Mouse (Mus musculus): ENCODE measurements around the gene Aicda. TPM values are rescaled to one million over a fixed set of nuclear protein-coding genes. Genes with fewer than 3 reads are reported as not detected.

The Aicda gene
- polyA plus RNA-seq, 1 experiment = not detected

GRCm38 (mm10) chr6:122591027-122591758 lies 37.6 kb downstream of the Aicda start:
- TF ChIP-seq USF1 (IDR thresholded peaks at IDR 0.05; ENCODE audit: low read depth) (no peak), REST (IDR thresholded peaks at IDR 0.05; ENCODE audit: insufficient read depth, insufficient read length) (no peak), SRF (IDR thresholded peaks at IDR 0.05; ENCODE audit: control insufficient read depth, insufficient read length, low read depth) (no peak)
- Histone ChIP-seq H3K27me3 (ENCODE audit: control insufficient read depth, insufficient read depth, insufficient read length) (no peaks in the 10 kb centered on the region), H3K4me2 (ENCODE audit: low read depth) (no peak overlapping the region), H3K79me2 (ENCODE audit: control insufficient read depth, insufficient read depth) (no peaks in the 10 kb centered on the region), H3K4me3 (no peak overlapping the region), H3K36me3 (ENCODE audit: control insufficient read depth, insufficient read depth) (peaks cover 5% of the 10 kb centered on the region), H3ac (ENCODE audit: control insufficient read depth, insufficient read length) (no peak overlapping the region)

- no peaks in the 10 kb centered on the region for H3K79me2 ChIP-seq (ENCODE audit: control insufficient read depth, insufficient read depth)
Observed at GRCm38 (mm10) chr6:122592905-122593304, 39.3 kb downstream of the Aicda start.

GRCm38 (mm10) chr6:122595637-122596036 lies 42.0 kb downstream of the Aicda start:
- Histone ChIP-seq H3K36me3 (ENCODE audit: control insufficient read depth, insufficient read depth) (peaks cover 12% of the 10 kb centered on the region), H3ac (ENCODE audit: control insufficient read depth, insufficient read length) (no peak overlapping the region), H3K4me3 (no peak overlapping the region), H3K79me2 (ENCODE audit: control insufficient read depth, insufficient read depth) (no peaks in the 10 kb centered on the region), H3K27me3 (ENCODE audit: control insufficient read depth, insufficient read depth, insufficient read length) (no peaks in the 10 kb centered on the region), H3K4me2 (ENCODE audit: low read depth) (no peak overlapping the region)
- TF ChIP-seq SRF (IDR thresholded peaks at IDR 0.05; ENCODE audit: control insufficient read depth, insufficient read length, low read depth) (no peak), POLR2AphosphoS2 (IDR thresholded peaks at IDR 0.05; ENCODE audit: insufficient read length, low read depth) (no peak), TCF3 (IDR thresholded peaks at IDR 0.05; ENCODE audit: insufficient read length, low read depth) (no peak), TCF12 (IDR thresholded peaks at IDR 0.05; ENCODE audit: insufficient read depth, poor library complexity, severe bottlenecking) (no peak), CEBPB (IDR thresholded peaks at IDR 0.05; ENCODE audit: insufficient read depth, poor library complexity, severe bottlenecking) (no peak), POLR2A (IDR thresholded peaks at IDR 0.05; ENCODE audit: insufficient read length, low read depth) (no peak)

More at GRCm38 (mm10) chr6:122592905-122593304, 39.3 kb downstream of the Aicda start:
- no peak overlapping the region for H3K4me3 ChIP-seq
- TF ChIP-seq SRF (IDR thresholded peaks at IDR 0.05; ENCODE audit: control insufficient read depth, insufficient read length, low read depth) (no peak), TCF12 (IDR thresholded peaks at IDR 0.05; ENCODE audit: insufficient read depth, poor library complexity, severe bottlenecking) (no peak), MYOD1 (IDR thresholded peaks at IDR 0.05; ENCODE audit: control insufficient read depth in 1 of 3, insufficient read length in 2 of 3, low read depth in 2 of 3) (no peak), REST (IDR thresholded peaks at IDR 0.05; ENCODE audit: insufficient read depth, insufficient read length) (no peak), USF1 (IDR thresholded peaks at IDR 0.05; ENCODE audit: low read depth) (no peak)
- H3K36me3 ChIP-seq (ENCODE audit: control insufficient read depth, insufficient read depth) = peaks cover 5% of the 10 kb centered on the region
- no peak overlapping the region for H3ac ChIP-seq (ENCODE audit: control insufficient read depth, insufficient read length)
- H3K4me2 ChIP-seq (ENCODE audit: low read depth) = no peak overlapping the region
- H3K27me3 ChIP-seq (ENCODE audit: control insufficient read depth, insufficient read depth, insufficient read length) = no peaks in the 10 kb centered on the region

GRCm38 (mm10) chr6:122596608-122597007 lies 43.0 kb downstream of the Aicda start:
- no peaks in the 10 kb centered on the region for H3K27me3 ChIP-seq (ENCODE audit: control insufficient read depth, insufficient read depth, insufficient read length)
- no peak overlapping the region for H3K4me2 ChIP-seq (ENCODE audit: low read depth)
- no peak for TF ChIP-seq CEBPB (IDR thresholded peaks at IDR 0.05; ENCODE audit: insufficient read depth, poor library complexity, severe bottlenecking)
- no peak for TF ChIP-seq REST (IDR thresholded peaks at IDR 0.05; ENCODE audit: insufficient read depth, insufficient read length)
- TF ChIP-seq USF1 (IDR thresholded peaks at IDR 0.05; ENCODE audit: low read depth) = no peak
- no peak for TF ChIP-seq POLR2A (IDR thresholded peaks at IDR 0.05; ENCODE audit: insufficient read length, low read depth)
- TF ChIP-seq SRF (IDR thresholded peaks at IDR 0.05; ENCODE audit: control insufficient read depth, insufficient read length, low read depth) = no peak
- no peak for TF ChIP-seq MAX (IDR thresholded peaks at IDR 0.05; ENCODE audit: low read depth)
- no peak for TF ChIP-seq MYOG (IDR thresholded peaks at IDR 0.05; ENCODE audit: control insufficient read depth in 1 of 3, insufficient read depth in 1 of 3, insufficient read length in 2 of 3, low read depth in 2 of 3)
- H3K79me2 ChIP-seq (ENCODE audit: control insufficient read depth, insufficient read depth) = no peaks in the 10 kb centered on the region
- H3K4me3 ChIP-seq = no peak overlapping the region
- H3K36me3 ChIP-seq (ENCODE audit: control insufficient read depth, insufficient read depth) = peaks cover 12% of the 10 kb centered on the region
- no peak overlapping the region for H3ac ChIP-seq (ENCODE audit: control insufficient read depth, insufficient read length)

GRCm38 (mm10) chr6:122598014-122598413 lies 44.4 kb downstream of the Aicda start:
- no peaks in the 10 kb centered on the region for H3K79me2 ChIP-seq (ENCODE audit: control insufficient read depth, insufficient read depth)
- TF ChIP-seq TCF12 (IDR thresholded peaks at IDR 0.05; ENCODE audit: insufficient read depth, poor library complexity, severe bottlenecking) (no peak), MYOD1 (IDR thresholded peaks at IDR 0.05; ENCODE audit: control insufficient read depth in 1 of 3, insufficient read length in 2 of 3, low read depth in 2 of 3) (no peak), POLR2A (IDR thresholded peaks at IDR 0.05; ENCODE audit: insufficient read length, low read depth) (no peak), CEBPB (IDR thresholded peaks at IDR 0.05; ENCODE audit: insufficient read depth, poor library complexity, severe bottlenecking) (no peak), MAX (IDR thresholded peaks at IDR 0.05; ENCODE audit: low read depth) (no peak), E2F4 (IDR thresholded peaks at IDR 0.05; ENCODE audit: insufficient read depth) (no peak), REST (IDR thresholded peaks at IDR 0.05; ENCODE audit: insufficient read depth, insufficient read length) (no peak), USF1 (IDR thresholded peaks at IDR 0.05; ENCODE audit: low read depth) (no peak), POLR2AphosphoS2 (IDR thresholded peaks at IDR 0.05; ENCODE audit: insufficient read length, low read depth) (no peak), SRF (IDR thresholded peaks at IDR 0.05; ENCODE audit: control insufficient read depth, insufficient read length, low read depth) (no peak), MYOG (IDR thresholded peaks at IDR 0.05; ENCODE audit: control insufficient read depth in 1 of 3, insufficient read depth in 1 of 3, insufficient read length in 2 of 3, low read depth in 2 of 3) (no peak), TCF3 (IDR thresholded peaks at IDR 0.05; ENCODE audit: insufficient read length, low read depth) (no peak)
- peaks cover 12% of the 10 kb centered on the region for H3K36me3 ChIP-seq (ENCODE audit: control insufficient read depth, insufficient read depth)
- no peak overlapping the region for H3K4me2 ChIP-seq (ENCODE audit: low read depth)
- H3K27me3 ChIP-seq (ENCODE audit: control insufficient read depth, insufficient read depth, insufficient read length) = no peaks in the 10 kb centered on the region
- H3ac ChIP-seq (ENCODE audit: control insufficient read depth, insufficient read length) = no peak overlapping the region
- no peak overlapping the region for H3K4me3 ChIP-seq
